Mouse (Mus musculus) intestine, embryonic 15.5 days (tissue): Measurements from ENCODE around the gene Gm5269. TPM values are rescaled to one million over a fixed set of nuclear protein-coding genes. Genes with fewer than 3 reads are reported as not detected.

ENCODE experiments used
- ATAC-seq: fragments of 200-750 bp; cut with Nextera tagmentation; 2 replicates; pipeline ENCODE4 v1.8.0; 2017; ENCODE audit warnings: moderate TSS enrichment, moderate library complexity
- H3K27ac ChIP-seq: fragments of 300-500 bp; sonication (generic); 2 replicates; pipeline ENCODE4 v1.5.1; 2015; ENCODE audit warnings: mild to moderate bottlenecking, inconsistent platforms
- H3K27me3 ChIP-seq: fragments of 300-500 bp; sonication (generic); replicated peaks from 2 replicates; pipeline ENCODE4 v1.6.1; 2015; ENCODE audit warnings: inconsistent platforms
- H3K36me3 ChIP-seq: fragments of 300-500 bp; sonication (generic); 2 replicates; pipeline ENCODE4 v1.6.1; 2015; ENCODE audit warnings: inconsistent platforms
- H3K4me1 ChIP-seq: fragments of 300-500 bp; sonication (generic); replicated peaks from 2 replicates; pipeline ENCODE4 v1.6.1; 2015; ENCODE audit warnings: inconsistent platforms
- H3K4me2 ChIP-seq: fragments of 300-500 bp; sonication (generic); replicated peaks from 2 replicates; pipeline ENCODE4 v1.6.1; 2015; ENCODE audit warnings: mild to moderate bottlenecking, inconsistent platforms
- H3K4me3 ChIP-seq: fragments of 300-500 bp; sonication (generic); replicated peaks from 2 replicates; pipeline ENCODE4 v1.5.1; 2015; ENCODE audit warnings: inconsistent platforms
- H3K9ac ChIP-seq: fragments of 300-500 bp; sonication (generic); 2 replicates; pipeline ENCODE4 v1.6.1; 2015; ENCODE audit warnings: inconsistent platforms
- H3K9me3 ChIP-seq: fragments of 300-500 bp; sonication (generic); 2 replicates; pipeline ENCODE4 v1.6.1; 2016; ENCODE audit warnings: inconsistent platforms
- WGBS: fragments of 180-500 bp; shearing (Covaris S2); methylation state at CpG from one replicate; pipeline ENCODE4 v1.1.7; 2015; 5-methylcytosine and 5-hydroxymethylcytosine counted together
- polyA plus RNA-seq: library from polyadenylated mRNA; unstranded; fragments of >200 nt; fragmentation: Nextera tagmentation; extraction: Ambion mirVana; gene quantifications from 2 replicates; pipeline ENCODE4 v1.2.1, GENCODE M21; 2015

The Gm5269 gene
- polyA plus RNA-seq, result not detected in 2 replicates

GRCm38 (mm10) chr1:45890173-45890572 is at the start of gene Gm5269:
Gm5269 (minus strand) TSS chr1:45890273.
- no peaks in the 10 kb centered on the region for H3K9me3 ChIP-seq
- H3K27me3 ChIP-seq, result no peaks in the 10 kb centered on the region
- H3K27ac ChIP-seq, result no peak within 1 kb of the TSS
- H3K36me3 ChIP-seq, result no peaks in the 10 kb centered on the region
- no peak within 1 kb of the TSS for H3K4me3 ChIP-seq
- no peak within 1 kb of the TSS for H3K9ac ChIP-seq
- no peak within 1 kb of the TSS for H3K4me2 ChIP-seq
- ATAC-seq, result no peak
- H3K4me1 ChIP-seq, result no peaks in the 10 kb centered on the region

DNA sequence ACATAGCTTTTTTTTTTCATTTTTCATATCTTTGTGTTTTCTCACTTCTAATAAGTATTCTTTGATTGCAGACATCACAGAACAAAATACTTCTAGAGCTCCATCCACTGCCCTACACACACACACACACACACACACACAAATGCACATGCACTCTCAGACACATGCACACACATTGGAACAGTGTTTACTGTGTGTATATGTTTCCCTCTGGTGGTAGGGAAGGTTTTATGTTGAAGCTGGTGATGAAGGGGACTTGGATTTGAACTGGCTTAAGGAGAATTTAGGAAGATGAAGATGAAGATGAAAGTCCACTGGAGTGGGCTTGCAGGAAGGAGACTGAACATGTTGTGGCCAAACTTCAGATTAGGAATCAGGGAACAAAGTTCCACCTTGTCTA is 41.1 kb upstream of the Gm5269 start:
- Histone ChIP-seq H3K9ac (no peak overlapping the region), H3K27ac (no peak overlapping the region), H3K4me2 (no peak overlapping the region), H3K9me3 (no peaks in the 10 kb centered on the region), H3K4me1 (0 out of 2 replicates have a peak, but pooled peaks cover 3% of the 10 kb centered on the region), H3K4me3 (no peak overlapping the region), H3K36me3 (no peaks in the 10 kb centered on the region), H3K27me3 (no peaks in the 10 kb centered on the region)
- no peak for ATAC-seq

GRCm38 (mm10) chr1:45926911-45927310 is 36.8 kb upstream of the Gm5269 start:
- no peak overlapping the region for H3K4me2 ChIP-seq
- 57% methylated on average over 3 of the region's 3 CpGs for WGBS
- no peak overlapping the region for H3K4me3 ChIP-seq
- ATAC-seq, result no peak
- no peaks in the 10 kb centered on the region for H3K36me3 ChIP-seq
- no peak overlapping the region for H3K9ac ChIP-seq
- H3K4me1 ChIP-seq, result 0 out of 2 replicates have a peak, but pooled peaks cover 8% of the 10 kb centered on the region
- no peaks in the 10 kb centered on the region for H3K9me3 ChIP-seq
- no peak overlapping the region for H3K27ac ChIP-seq
- H3K27me3 ChIP-seq, result no peaks in the 10 kb centered on the region

DNA sequence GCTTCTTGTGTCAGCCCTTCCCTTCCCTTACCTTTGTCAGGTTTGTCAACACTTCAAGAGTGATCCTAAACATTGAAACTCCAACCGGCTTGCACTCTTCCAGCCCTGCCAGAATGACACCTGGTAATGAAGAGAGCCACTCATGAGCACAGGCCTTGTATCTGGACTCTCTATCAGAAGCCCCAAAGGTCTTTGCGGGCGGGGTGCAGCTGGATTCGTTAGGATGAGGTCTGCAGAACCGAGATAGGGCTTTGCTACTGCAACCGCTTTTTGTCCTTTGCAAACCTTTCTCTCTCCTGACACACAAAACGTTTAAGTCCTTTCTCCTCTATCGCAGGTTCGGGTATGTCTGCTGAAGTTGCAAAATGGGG is 36.3 kb upstream of the Gm5269 start, which contains the start of gene Slc40a1:
Gene Slc40a1, minus strand, starts transcription at position 131 of the 371 bp plus-strand sequence.
- 26% methylated on average over 9 of the region's 9 CpGs for WGBS
- Histone ChIP-seq H3K4me3 (peak within 1 kb of the TSS; percentile 61), H3K9me3 (no peaks in the 10 kb centered on the region), H3K27me3 (no peaks in the 10 kb centered on the region), H3K9ac (peak within 1 kb of the TSS; percentile 55), H3K36me3 (no peaks in the 10 kb centered on the region), H3K27ac (peak within 1 kb of the TSS; percentile 71), H3K4me2 (peak within 1 kb of the TSS; percentile 87), H3K4me1 (0 out of 2 replicates have a peak, but pooled peaks cover 8% of the 10 kb centered on the region)
- peak; percentile 46 for ATAC-seq

DNA sequence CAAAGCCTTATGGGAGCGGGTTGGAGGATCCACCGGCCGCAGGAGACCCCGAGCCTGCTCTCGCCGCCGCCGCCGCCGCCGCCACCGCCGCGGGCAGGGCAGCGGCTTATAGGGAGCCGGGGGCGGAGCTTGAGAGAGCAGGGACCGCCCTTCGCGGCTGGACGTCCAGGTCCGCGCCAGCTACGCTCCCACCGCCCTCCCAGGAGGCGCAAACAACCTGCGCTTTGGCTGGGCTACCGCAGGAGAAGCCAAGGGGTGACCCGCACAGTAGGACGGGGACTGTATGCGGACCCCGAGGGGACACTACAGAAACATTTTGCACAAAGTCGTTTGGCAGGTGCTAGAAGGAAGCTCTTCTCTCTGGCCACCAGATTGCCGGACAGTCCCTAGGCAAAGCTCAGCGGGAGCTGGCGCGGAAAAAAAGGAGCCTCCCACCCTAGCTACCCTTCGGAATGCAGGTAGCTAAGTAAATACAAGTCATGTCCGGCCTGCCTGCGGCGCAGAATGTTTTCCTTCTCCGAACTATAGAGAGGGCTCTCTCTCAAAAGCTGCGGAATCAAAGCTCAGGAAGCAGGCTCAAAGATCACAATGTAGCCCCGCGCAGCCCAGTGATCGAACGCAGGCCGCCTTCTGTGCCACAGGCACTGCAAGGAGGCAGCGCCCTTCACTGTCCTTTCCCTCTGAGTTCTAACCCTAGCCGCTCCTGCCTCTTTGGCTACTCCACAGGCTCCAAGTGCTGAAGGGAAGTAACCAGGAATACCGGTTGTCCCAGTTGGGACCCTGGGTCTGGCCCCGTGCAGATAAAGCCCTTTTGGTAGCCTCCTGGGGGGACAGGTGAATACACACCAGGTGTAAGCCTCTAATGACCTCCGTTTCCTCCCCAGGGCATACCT is 35.7 kb upstream of the Gm5269 start:
- peak overlapping the region; percentile 61 for H3K4me3 ChIP-seq
- no peaks in the 10 kb centered on the region for H3K36me3 ChIP-seq
- under 1% methylated on average over 53 of the region's 53 CpGs for WGBS
- H3K27me3 ChIP-seq, result no peaks in the 10 kb centered on the region
- peak overlapping the region; percentile 87 for H3K4me2 ChIP-seq
- H3K9ac ChIP-seq, result peak overlapping the region; percentile 55
- H3K4me1 ChIP-seq, result 0 out of 2 replicates have a peak, but pooled peaks cover 8% of the 10 kb centered on the region
- peak overlapping the region; percentile 71 for H3K27ac ChIP-seq
- ATAC-seq, result peak; percentile 95
- H3K9me3 ChIP-seq, result no peaks in the 10 kb centered on the region

- Histone ChIP-seq H3K27ac (no peak overlapping the region), H3K9me3 (no peaks in the 10 kb centered on the region), H3K4me3 (peak overlapping the region; percentile 61), H3K27me3 (no peaks in the 10 kb centered on the region), H3K4me1 (0 out of 2 replicates have a peak, but pooled peaks cover 8% of the 10 kb centered on the region), H3K4me2 (peak overlapping the region; percentile 87), H3K9ac (peak overlapping the region; percentile 55), H3K36me3 (no peaks in the 10 kb centered on the region)
- peak; percentile 27 for ATAC-seq
- WGBS, result 5% methylated on average over 7 of the region's 7 CpGs
Measured at GRCm38 (mm10) chr1:45925131-45925499, 35.0 kb upstream of the Gm5269 start.

DNA sequence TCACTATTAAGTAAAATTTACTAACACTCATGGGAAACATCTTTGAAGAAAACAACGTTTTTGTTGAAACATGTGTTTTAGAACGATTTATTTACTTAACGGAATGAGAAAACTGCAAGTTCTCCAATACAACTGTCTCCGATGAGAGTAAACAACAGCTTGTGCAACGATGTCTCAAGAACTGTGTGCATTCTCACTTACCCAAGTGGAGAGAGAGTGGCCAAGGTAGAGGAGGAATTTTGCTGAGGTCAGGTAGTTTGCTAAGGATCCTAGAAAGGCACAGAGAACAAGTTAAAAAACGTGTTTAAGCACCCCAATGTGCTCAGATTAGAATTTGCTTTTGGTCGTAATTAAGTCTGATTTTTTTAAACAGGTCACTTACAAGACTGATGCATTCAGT is 34.4 kb upstream of the Gm5269 start:
- Histone ChIP-seq H3K27ac (no peak overlapping the region), H3K9ac (no peak overlapping the region; the same call in 1 of the 2 replicates), H3K36me3 (no peaks in the 10 kb centered on the region), H3K4me2 (peak overlapping the region; percentile 87), H3K27me3 (no peaks in the 10 kb centered on the region), H3K4me3 (peak overlapping the region; percentile 61), H3K4me1 (0 out of 2 replicates have a peak, but pooled peaks cover 8% of the 10 kb centered on the region), H3K9me3 (no peaks in the 10 kb centered on the region)
- no peak for ATAC-seq
- 26% methylated on average over 7 of the region's 7 CpGs for WGBS

DNA sequence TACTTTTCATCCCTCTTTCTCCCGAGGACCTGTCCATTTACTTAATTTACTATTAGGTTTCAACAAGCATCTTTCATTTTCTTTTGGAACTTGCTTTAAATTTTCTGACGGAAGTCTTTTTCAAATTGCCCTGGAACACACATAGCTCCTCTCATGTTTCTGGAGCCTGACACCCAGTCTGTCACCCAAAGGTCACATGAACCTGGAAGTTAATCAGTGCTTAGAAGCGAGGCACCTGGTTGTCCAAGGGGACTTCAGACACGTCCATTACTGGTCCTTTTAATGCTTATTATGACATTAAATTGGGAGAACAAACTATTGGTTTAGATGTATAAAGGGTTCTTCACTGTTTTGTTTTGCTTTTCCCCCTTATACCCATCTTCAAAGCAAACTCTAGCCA is 33.2 kb upstream of the Gm5269 start:
- Histone ChIP-seq H3K4me3 (peak overlapping the region; percentile 61; the same call in 1 of the 2 replicates), H3K27ac (no peak overlapping the region), H3K27me3 (no peaks in the 10 kb centered on the region), H3K4me1 (0 out of 2 replicates have a peak, but pooled peaks cover 8% of the 10 kb centered on the region), H3K9ac (no peak overlapping the region), H3K9me3 (no peaks in the 10 kb centered on the region), H3K4me2 (peak overlapping the region; percentile 87), H3K36me3 (no peaks in the 10 kb centered on the region)
- 60% methylated on average over 4 of the region's 4 CpGs for WGBS
- no peak for ATAC-seq

DNA sequence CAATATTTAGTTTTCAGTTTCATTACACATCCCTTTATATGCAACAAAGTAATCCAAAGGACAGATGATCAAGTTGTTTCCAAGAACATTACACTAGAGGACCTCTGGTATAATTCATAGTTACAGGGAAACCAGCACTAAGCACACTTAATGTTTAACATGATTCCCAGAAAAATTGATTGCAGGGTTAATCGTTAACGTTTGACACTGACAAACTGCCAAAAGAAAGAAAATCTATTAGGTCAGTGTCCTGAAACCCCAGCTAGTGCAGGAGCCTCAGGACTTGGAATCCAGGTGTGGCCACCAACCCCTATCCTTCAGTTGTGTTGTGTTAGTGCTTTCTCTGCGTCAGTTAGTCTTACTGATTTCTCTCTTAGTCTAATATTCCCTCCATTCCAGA is 30.6 kb upstream of the Gm5269 start:
- peak; percentile 68 for ATAC-seq
- 0 out of 2 replicates have a peak, but pooled peaks cover under 1% of the 10 kb centered on the region for H3K4me1 ChIP-seq
- WGBS, result 55% methylated on average over 3 of the region's 3 CpGs
- peak overlapping the region; percentile 23; the same call in 1 of the 2 replicates for H3K4me2 ChIP-seq
- H3K27ac ChIP-seq, result peak overlapping the region; percentile 62; the same call in 1 of the 2 replicates
- H3K9me3 ChIP-seq, result no peaks in the 10 kb centered on the region
- H3K9ac ChIP-seq, result no peak overlapping the region
- H3K27me3 ChIP-seq, result no peaks in the 10 kb centered on the region
- no peaks in the 10 kb centered on the region for H3K36me3 ChIP-seq
- no peak overlapping the region for H3K4me3 ChIP-seq

- Histone ChIP-seq H3K27ac (no peak overlapping the region), H3K27me3 (no peaks in the 10 kb centered on the region), H3K4me2 (no peak overlapping the region), H3K4me1 (no peaks in the 10 kb centered on the region), H3K4me3 (no peak overlapping the region), H3K9ac (no peak overlapping the region), H3K9me3 (no peaks in the 10 kb centered on the region), H3K36me3 (no peaks in the 10 kb centered on the region)
- ATAC-seq, result no peak
- 100% methylated on average over 1 of the region's 1 CpGs for WGBS
Measured at GRCm38 (mm10) chr1:45919752-45920151, 29.7 kb upstream of the Gm5269 start.

DNA sequence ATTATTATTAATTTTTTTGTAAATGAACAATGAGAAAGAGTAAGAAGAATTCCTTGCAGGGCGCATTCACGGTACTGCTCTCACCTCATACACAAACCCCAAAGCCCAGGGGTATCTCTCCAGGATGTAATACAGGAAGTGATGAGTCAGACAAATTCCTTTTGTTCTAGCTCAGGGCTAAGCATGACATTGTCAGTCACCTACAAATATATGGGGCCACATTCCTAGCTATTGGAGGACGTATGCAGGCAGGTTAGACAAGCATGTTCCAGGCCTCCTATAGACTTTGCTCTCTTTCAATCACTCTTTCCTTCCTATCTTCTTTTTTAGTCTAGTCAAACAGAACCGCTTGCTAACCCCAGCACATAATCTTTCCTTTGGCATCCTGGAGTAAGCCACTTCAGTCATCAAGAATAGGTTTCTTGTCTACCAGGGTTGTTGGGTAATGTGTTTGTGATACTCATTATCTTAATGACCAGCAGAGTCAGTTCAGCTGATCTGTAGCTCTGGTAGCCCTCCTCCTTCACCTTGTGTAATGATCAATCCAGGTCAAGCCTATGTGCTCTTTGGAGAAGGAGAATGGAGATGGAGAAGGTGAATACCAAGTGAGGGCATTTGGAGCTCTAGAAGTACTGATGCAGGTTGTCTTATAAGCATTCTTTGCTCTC is 27.2 kb upstream of the Gm5269 start:
- Histone ChIP-seq H3K36me3 (no peaks in the 10 kb centered on the region), H3K4me2 (no peak overlapping the region), H3K9ac (no peak overlapping the region), H3K9me3 (no peaks in the 10 kb centered on the region), H3K4me3 (no peak overlapping the region), H3K27ac (no peak overlapping the region), H3K4me1 (no peaks in the 10 kb centered on the region), H3K27me3 (no peaks in the 10 kb centered on the region)
- peak; percentile 84 for ATAC-seq
- 68% methylated on average over 4 of the region's 4 CpGs for WGBS

DNA sequence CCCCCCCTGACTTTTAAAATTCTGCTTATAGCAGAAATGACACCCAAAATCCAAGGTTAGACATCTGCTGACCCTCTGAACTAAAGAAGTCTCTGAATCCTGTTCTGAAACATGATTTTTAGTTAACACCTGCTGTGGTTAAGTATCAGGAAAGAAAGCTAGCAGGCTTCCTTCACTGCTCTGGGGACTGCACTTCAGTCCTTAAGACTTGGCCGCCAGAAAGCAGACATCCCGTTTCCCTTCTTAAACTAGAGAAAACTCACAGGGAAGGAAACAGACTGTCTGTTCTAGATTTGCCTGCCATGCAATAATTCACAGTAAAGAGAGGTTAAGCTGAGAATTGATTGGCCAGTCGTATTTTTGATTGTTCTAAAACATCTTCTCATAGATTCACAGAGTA is 26.1 kb upstream of the Gm5269 start:
- Histone ChIP-seq H3K36me3 (no peaks in the 10 kb centered on the region), H3K4me1 (no peaks in the 10 kb centered on the region), H3K4me2 (no peak overlapping the region), H3K27me3 (no peaks in the 10 kb centered on the region), H3K4me3 (no peak overlapping the region), H3K9me3 (no peaks in the 10 kb centered on the region), H3K9ac (no peak overlapping the region), H3K27ac (no peak overlapping the region)
- no peak for ATAC-seq
- WGBS, result 56% methylated on average over 3 of the region's 3 CpGs
